Mouse (Mus musculus) liver, adult 2 months (tissue): ENCODE data around the gene Ccdc148.

Experiments used
- CTCF ChIP-seq: fragments of 200-500 bp; IDR thresholded peaks from 2 replicates; pipeline ENCODE4 v1.5.1; 2011; ENCODE audit warnings: low read depth, low read length, control low read depth
- POLR2A ChIP-seq: fragments of 200-500 bp; IDR thresholded peaks from 2 replicates; pipeline ENCODE4 v1.6.1; 2011; ENCODE audit warnings: low read length, control low read depth; ENCODE audit not compliant: insufficient read depth; ENCODE audit errors: extremely low read depth

- no peak for TF ChIP-seq CTCF
- TF ChIP-seq POLR2A, result no peak
Observed at GRCm38 (mm10) chr2:58799623-58800022, 360.9 kb downstream of the Ccdc148 start.
